Mouse (Mus musculus): ENCODE data around the gene Tmem150a. TPM values are rescaled to one million over a fixed set of nuclear protein-coding genes. Genes with fewer than 3 reads are reported as not detected.

The Tmem150a gene
- total RNA-seq, 4 experiments from 2014 or later, result 16.5 to 24.2 (median 20.8) TPM

DNA sequence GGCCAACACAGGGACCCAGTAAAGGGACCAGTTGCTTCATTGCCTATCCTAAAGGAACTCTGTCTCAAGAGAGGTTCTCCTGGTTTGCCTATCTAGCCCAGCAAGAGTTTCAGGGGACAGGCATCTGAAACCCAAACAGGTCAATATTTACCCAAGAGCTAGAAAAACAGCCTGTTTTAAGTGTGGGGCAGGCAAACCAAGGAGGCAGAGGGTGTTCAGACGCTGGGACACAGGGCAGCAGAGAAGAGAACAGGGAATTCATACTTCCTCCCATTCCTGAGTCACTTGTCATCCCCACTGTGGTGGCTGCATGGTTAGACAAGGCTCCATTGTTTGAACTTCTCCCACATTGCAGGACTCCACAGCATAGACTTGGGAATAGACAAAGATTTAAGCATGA, 16.3 kb downstream of the Tmem150a start:
- DNase-seq (ENCODE audit: low spot score in 2 of 2), result no peak

DNA sequence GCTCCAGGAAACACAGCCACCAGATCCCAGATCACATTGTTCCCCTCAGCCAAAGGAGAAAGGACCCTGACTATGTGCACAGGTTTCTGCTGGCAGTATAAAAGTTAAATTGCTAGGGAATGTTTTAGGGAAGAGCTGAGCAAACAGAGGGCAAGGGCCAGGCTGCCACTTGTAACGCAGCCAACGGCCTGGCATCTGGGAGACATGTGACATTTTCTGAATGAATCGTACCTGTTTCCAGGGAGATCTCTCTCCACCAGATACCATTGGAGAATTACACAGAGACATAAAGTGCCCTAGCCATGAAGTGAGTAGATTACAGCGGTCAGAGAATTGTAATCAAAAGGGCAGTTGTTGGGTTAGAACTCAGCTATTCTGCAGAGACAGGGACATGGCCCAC, 17.9 kb downstream of the Tmem150a start:
- no peak for DNase-seq (ENCODE audit: low spot score in 2 of 2)

DNA sequence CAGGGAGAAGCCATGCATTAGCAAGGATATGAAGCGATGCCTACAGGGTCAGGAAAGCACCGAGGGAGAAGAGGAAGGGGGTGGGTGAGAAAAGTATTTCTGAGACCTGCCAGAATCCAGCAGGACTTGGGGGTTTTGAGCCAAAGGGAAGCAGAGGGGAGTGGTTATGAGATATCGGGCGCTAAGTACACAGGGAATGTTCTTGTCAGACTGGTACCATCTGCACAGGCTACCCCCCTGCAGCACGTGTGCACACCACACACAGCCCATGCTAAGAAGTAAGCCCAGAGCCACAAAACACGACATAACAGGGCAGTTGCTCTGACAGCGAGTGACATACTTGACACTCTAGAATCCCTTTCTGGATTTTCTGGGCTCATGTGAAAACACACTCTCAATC, 19.0 kb downstream of the Tmem150a start:
- no peak for DNase-seq (ENCODE audit: low spot score in 2 of 2)

DNA sequence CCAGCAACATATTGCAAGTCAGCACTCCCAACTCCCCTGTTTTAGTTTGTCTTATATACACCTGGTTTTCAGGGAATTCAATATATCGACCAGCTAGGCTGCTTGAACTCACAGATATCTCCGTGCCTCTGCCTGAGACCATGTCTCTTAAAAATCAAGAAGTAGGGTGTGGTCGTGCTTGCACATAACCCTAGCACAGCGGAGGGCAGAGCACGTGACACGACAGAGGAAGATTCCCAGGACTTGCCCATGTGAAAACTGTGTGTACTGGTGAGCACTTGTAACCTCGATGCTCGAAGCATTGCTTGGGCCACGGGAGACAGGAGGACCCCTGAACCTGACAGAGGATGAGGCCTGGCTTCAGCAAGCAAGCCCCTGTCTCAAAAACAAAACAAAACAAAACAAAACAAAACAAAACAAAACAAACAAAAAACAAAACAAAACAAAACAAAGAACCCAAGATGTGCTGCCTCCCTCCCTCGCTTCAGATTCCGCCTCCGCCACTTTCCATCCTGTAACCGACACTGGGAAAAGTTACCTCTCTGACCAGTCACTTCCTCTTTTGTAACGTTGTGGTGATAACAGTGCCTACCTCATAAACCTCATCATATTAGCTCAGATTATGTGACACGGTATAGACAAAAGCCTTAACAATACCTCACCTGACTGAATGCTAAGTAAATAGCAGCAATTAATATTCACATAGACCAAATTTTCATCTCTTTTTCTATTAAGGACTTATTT, 19.7 kb downstream of the Tmem150a start:
- DNase-seq (ENCODE audit: low spot score in 2 of 2), result no peak

DNA sequence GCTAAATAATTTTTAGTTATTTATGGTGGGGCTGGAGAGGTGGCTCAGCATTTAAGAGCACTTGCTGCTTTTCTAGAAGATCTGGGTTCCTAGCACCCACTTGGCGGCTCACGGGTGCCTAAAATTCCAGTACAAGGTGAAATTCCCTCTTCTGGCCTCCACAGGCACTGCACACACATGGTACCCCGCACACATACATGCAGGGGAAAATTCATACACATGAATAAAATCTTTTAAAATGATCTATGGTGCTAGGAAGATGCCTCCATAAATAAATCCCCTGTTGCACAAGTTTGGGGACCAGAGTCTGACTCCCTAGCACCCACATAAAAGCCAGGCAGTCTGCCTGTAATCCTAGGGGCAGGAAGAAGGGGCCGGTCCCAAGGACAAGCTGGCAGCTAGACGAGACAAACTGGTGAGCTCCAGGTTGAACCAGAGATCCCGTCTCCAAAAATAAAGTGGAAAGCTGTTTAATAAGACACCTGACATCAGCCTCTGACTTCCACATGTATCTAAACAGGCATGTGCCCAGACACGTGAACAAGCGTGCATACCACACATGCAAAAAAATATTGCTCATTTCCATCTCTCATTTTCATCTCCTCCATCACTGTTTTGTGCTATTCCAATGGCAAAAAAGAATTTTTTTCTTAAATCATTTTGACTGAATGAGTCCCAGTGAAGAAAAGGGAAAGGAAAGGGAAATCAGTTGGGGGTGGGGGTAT, 23.4 kb downstream of the Tmem150a start:
- DNase-seq (ENCODE audit: low spot score in 2 of 2), result no peak

DNA sequence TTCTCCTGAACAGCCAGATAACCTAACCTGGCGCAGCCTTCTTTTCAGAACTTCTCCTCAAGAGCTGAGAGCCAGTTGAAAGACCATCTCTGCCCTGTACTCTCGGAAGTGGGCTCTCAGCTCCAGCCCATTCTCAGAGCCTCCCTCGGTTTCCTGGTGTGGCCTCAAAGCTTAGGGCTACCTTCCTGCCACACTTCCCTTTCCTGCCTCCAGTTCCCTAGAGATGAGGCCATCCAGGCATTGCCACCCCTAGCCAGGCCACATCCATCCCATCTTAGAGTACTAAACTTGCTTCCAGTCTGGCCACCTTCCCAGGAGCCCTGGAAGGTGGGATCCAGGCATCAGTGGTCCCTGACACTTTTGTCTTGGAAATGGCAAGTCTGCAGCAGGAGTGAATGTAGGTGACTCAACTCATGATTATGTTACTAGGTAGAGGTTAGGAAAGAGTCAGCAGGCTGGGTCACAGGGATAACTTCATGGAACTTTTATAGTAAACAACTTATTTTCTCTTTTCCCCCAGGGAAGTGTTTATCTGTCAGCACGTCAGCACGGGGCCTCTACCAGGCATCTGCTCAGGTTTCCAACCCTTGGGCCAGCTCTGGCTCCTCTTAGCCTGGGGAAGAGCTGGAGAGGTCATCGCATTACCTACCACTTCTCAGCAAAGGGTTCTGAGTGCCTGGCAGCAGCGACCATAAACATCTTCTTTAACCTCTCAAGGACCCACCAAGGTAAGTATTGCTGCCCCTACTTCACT, 24.3 kb downstream of the Tmem150a start:
- peak in 1 of 2 experiments; percentile 43 for DNase-seq (ENCODE audit: low spot score in 2 of 2)

DNA sequence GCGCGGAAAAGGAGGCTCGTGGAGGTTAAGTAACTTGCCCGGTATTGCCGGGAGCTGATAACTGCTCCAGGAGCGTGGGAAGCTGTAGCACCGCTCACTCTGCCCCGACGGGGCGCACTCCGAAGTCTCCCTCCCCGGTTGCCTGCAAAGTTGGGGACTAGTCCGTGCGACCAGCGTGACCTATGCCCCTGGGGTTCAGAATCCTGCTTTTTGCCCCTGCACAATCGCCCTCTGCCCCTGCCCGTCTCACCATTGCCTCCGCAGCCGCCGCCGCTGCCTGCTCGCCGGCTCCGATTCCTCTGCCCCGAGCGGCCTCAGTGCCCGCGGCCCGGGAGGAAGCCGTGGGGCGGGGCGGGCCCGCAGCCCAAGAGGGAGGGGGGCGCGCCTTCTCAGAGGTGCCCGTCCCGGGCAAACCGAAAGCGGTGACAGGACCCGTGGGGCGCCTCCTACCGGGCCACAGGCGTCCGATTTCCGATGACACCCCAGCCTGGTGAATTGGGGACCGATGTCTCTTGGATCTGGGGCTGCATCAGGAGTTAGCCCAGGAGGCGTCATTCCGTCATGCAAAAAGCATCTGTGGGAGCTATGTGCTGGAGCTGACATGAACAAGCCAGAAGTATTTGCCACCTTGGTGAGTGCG, 25.0 kb downstream of the Tmem150a start, which contains the start of gene Vamp5:
Vamp5 (minus strand) TSS at position 338 of the 640 bp plus-strand sequence.
- DNase-seq (ENCODE audit: low spot score in 2 of 2), result peak; percentile 74 to 83

DNA sequence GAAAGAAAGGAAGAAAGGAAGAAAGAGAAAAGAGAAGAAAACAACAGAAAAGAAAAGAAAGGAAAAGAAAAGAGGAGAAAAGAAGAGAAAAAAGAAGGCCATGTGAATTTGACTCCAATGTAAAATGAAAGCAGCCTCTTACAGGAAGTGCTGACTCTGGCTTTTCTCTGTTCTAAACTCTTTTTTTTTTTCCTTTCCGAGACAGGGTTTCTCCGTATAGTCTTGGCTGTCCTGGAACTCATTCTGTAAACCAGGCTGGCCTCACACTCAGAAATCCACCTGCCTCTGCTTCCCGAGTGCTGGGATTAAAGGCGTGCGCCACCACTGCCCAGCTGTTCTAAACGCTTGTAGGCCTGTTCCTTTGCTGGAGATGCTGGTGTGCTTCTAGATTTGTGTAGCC, 27.2 kb downstream of the Tmem150a start:
- DNase-seq (ENCODE audit: low spot score in 2 of 2), result no peak

DNA sequence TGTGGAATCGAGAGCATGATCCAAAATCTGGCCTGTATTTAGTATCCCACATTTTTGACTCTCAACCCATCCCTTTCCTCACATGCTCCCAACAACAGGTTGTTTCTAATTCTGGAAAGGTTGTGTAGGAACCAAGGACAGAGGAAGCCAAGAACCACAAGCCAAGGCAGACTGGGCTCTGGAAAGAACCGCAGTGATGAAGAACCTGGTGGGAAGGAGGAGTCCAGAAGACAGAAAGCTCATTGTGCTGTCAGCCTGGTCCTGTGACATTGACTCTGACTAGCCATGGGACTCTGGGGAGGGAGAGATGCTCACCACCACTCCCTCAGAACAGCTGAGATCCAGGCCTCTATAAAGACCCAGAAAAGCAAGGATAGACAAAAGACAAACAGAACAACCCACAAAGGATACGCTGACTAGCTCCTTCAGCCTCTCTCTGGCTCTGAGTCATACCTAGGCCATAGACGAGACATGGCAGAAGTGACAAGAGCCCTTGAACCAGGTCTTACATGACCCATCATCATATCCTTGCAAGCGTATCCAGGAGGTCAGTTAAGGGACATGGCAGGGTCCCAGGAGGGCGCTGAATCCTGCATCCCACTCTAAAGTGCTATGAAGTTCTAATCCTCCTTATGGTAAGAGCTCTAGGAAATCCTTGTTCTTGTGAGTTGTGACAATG, 28.0 kb downstream of the Tmem150a start:
- no peak for DNase-seq (ENCODE audit: low spot score in 2 of 2)

DNA sequence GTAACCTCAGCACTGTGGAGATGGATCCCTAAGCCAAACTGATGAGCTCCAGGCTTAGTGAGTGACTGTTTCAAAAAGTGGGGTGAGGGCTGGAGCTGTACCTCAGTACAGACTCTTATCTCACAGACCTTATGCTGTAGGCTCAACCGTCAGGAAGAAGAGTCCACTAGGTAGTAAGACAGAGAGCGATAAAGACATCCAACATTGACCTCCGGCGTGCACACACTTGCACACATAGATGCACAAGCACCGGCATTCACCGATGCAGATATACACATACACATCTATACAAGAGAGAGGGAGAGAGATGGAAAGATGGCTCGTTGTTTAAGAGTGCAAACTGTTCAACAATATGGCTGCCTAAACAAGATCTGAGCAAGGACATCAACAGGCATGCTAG, 28.7 kb downstream of the Tmem150a start:
- no peak for DNase-seq (ENCODE audit: low spot score in 2 of 2)

DNA sequence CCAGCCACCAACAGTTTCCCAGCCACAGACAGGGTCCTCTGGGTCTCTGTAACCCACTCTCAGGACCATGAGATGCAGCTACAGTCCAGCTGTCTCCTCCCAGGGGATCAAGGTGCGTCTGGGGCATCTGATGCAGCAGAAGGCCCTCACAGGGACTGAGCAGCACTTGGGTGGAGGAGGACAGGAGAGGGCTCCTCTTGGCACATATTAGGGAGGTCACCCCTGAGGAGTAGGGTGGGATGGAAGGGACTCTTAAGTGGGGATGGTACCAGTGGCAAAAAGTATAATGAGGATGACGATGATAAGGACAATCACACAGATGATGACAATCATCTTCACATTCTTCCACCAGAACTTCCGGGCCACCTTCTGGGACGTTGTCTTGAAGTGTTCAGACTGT, 30.0 kb downstream of the Tmem150a start:
- no peak for DNase-seq (ENCODE audit: low spot score in 2 of 2)

DNA sequence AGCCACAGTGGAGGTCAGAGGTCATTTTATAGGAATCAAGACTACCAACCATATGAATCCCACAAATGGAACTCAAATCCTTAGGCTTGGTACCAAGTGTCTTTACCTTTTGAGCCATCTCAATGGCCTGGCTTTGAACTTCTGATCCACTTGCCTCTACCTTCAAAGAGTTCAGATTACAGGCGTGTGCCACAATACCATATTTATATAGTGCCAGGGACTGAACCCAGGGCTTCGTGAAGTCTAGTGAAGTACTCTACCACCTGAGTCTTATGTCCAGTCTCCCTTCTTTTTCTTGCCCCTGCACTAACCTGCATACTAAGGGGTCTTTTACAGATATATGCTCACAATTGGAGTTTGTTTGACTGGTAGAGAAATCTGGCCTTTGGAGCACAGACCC, 31.3 kb downstream of the Tmem150a start:
- DNase-seq (ENCODE audit: low spot score in 2 of 2), result no peak

DNA sequence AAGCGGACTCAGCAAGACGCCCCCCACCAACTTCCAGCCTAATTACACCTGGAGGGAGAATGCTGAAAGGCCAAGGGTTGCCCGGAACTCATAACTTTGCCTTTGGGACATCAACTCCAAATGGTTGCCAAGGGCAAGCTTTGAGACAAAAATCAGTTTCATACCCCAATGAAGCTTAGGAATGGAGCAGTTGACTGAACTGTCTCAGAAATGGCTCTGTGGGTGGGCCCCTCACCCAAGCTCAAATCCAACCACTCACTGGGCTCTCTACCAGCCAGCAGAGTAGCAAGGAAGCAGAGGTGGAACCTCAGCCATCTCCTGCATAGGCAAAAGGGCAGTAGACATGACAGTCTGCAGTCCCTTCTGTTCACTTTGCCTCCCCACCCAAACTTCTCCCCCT, 32.6 kb downstream of the Tmem150a start:
- DNase-seq (ENCODE audit: low spot score in 2 of 2), result no peak

DNA sequence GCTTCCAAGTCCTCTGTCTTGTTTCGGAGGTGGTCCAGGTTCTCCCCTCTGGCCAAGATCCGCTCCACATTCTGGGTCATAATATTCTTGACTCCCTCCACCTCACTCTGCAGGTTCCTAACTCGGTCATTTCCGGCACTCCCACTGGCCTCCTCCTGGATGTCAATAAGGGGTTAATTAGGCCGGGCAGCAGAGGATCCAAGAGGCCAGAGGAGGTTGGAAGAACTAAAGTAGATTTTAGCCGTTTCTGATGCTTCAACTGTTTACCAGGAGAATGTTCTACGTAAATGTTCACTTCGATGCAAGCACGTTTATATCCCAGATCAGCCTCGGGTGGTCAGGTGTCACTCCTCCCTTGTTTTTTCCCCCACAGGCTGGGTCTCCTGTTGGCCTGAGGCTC, 33.0 kb downstream of the Tmem150a start:
- DNase-seq (ENCODE audit: low spot score in 2 of 2), result no peak

DNA sequence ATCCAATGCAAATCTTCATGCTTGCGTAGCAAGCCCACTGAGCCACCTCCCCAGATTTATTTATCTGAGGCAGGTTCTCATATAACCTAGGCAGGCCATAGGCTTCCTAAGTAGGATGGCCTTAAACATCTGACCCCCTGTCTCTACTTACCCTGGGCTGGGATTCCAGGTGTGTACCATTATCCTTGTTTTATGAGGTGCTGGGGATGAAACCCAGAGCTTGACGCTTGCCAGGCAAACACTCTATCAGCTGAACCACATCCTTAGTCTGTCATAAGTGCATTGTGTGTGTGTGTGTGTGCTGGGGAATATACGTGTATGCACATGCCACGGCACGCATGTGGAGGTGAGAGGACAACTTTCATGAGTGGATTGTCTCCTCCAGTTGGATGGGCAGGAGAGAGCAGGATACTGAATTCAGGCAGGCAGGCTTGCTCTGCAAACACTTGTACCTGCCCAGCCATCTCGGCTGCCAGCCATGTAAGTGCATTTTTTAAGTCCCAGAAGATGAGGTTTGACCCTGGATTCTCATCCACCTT, 33.6 kb downstream of the Tmem150a start:
- DNase-seq (ENCODE audit: low spot score in 2 of 2), result no peak

DNA sequence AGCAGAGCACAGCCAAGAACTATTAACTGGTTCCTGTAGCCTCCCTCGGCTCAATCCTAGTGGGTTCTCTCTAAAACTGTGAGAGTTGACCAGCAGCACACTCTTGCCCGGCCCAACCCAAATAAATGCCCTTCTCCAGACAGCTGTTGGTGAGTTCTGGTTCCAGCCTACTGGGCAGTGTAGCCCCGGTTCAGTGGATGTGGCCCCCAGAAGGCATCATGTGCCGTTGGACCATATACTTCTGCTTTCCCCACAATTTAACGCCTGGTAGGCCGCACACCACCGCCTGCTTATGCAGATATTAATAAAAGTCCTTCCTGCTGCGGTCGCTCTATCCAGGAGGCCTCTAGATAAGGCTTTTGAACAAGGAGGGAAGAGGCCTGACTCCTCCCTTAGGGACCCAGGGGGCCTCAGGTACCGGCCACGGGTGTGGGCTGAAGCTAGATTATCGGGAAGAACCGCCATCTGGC, 34.3 kb downstream of the Tmem150a start:
- no peak for DNase-seq (ENCODE audit: low spot score in 2 of 2)

DNA sequence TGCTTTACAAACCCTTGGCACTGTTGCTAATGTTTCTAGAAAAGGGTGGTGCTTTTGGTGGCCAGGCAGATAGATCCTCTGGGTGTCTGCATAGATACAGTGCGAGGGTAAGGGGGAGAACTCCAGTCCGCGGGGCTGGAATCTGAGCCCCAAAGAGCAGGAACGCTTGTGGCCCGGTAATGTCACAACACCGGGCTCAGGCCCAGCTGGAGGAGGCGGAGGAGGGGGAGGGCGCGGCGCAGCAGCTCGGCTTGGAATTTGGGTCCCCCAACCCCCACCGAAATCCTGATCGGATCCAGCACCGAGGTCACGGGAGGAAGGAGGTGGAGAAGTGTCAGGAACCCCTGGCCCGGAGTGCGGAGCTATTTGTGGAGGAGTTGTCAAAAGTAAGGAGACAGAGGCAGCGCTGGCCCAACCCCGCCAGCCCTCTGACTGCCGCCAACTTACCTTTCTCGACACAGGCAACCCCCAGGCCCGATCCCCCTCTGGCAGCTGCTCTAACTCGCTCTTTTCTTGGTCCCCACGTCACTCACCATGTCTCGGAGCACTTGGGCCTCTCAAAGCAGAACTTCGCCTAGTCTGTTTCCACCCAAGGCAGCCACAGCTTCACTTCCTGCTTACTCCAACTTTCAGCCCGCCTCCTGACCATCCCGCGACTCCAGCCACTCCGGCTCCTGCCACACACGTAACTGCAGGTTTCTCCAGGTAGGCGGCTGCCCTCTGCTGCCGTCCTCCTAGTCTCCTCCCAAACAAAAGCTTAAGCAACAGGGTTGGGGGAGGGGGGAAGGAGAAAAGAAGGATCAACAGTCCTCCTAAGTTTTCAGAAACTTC, 34.9 kb downstream of the Tmem150a start, which contains the start of gene Vamp8:
Vamp8 (minus strand) TSS at position 763 of the 831 bp plus-strand sequence.
- DNase-seq (ENCODE audit: low spot score in 2 of 2), result peak; percentile 88 to 92

DNA sequence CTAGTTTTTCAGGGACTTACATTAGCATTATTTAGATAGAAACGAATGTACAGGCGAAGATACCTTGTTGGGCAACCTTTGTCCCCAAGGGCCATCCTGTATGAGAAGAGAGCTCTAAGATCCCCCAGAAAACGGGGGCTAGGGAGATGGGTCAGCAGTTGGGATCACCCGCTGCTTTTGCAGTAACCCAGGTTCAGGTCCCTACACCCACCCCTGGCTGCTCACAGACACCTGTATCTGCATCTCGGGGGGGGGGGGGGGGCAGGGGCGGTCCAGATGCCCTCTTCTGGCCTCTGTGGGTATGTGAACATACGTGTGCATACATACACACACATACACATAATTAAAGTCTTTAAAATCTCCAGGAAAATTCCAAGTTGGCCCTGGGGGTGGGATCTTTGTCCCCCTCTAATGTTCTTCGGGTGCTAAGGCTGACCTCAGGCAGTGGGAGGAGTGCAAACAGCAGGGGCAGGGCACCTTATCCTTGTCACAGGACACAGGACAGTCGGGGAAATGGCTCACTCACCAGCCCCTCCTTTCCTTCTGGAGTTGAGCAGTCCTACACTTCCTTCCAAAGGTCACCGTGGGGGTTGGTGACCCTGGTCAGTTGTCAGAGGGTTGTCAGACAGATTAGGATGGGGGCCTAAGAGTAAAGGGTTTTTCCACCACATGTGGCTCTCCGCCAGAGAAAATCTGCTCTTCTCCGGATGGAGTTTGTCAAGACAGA, 35.7 kb downstream of the Tmem150a start:
- DNase-seq (ENCODE audit: low spot score in 2 of 2), result peak in 1 of 2 experiments; percentile 28

DNA sequence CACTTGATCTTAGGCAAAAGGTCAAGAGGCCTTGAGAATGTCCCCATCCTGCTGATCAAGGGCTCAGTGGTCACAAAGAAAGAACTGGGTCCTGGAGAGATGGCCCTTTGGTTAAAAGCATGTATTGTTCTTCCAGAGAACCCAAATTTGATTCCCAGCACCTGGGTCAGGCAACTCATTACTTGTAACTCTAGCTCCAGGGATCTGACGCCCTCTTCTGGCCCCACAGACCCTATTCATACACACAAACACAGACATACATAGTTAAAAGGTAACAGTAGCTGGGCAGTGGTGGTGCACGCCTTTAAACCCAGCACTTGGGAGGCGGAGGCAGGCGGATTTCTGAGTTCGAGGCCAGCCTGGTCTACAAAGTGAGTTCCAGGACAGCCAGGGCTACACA, 37.1 kb downstream of the Tmem150a start:
- no peak for DNase-seq (ENCODE audit: low spot score in 2 of 2)
